Mouse (Mus musculus): ENCODE measurements around the gene Gm9048. TPM values are rescaled to one million over a fixed set of nuclear protein-coding genes. Genes with fewer than 3 reads are reported as not detected.
"Not testable (repeated sequence)": the region's sequence is repeated elsewhere in the genome, so short reads cannot be mapped to it uniquely, and the experiment has no call there.

The Gm9048 gene
- polyA plus RNA-seq, 1 experiment from 2014 or later: not detected

- 19% methylated on average over 2 of the region's 2 CpGs for WGBS (ENCODE audit: insufficient replicate concordance)
- not testable (repeated sequence) for H3K9me3 ChIP-seq (replicated peaks; ENCODE audit: control insufficient read depth, low read length); H3K9ac ChIP-seq (ENCODE audit: low read depth, low read length); H3K36me3 ChIP-seq (ENCODE audit: control insufficient read depth, insufficient read depth); H3K4me1 ChIP-seq (ENCODE audit: control insufficient read depth, low read depth, low read length); H3K4me3 ChIP-seq (ENCODE audit: low read depth, low read length); ATAC-seq (ENCODE audit: low read depth); H3K4me2 ChIP-seq (ENCODE audit: low read depth, low read length); H3K27me3 ChIP-seq (ENCODE audit: control insufficient read depth, insufficient read depth, low read depth, low read length); H3K27ac ChIP-seq (ENCODE audit: low read length)
These were observed 46.3 kb downstream of the Gm9048 start for GRCm38 (mm10) chr10:118302133-118302532.

Other genes starting within 250 kb of the Gm9048 start
- gene Mdm1, start 206.9 kb downstream of the Gm9048 start, polyA plus RNA-seq (2015; fragmentation: Nextera tagmentation; extraction: Ambion mirVana): 5.9 and 6.0 TPM in 2 replicates
- not detected in 2 replicates for gene Il22, start 143.7 kb downstream of the Gm9048 start, polyA plus RNA-seq (2015; fragmentation: Nextera tagmentation; extraction: Ambion mirVana)
- not detected in 2 replicates for gene Gm32717, start 107.9 kb downstream of the Gm9048 start, polyA plus RNA-seq (2015; fragmentation: Nextera tagmentation; extraction: Ambion mirVana)
- gene Gm32802, start 90.0 kb downstream of the Gm9048 start, polyA plus RNA-seq (2015; fragmentation: Nextera tagmentation; extraction: Ambion mirVana): not detected in 2 replicates
- not detected in 2 replicates for gene Iltifb, start 53.6 kb downstream of the Gm9048 start, polyA plus RNA-seq (2015; fragmentation: Nextera tagmentation; extraction: Ambion mirVana)
- gene Gm9040, start 21.7 kb downstream of the Gm9048 start, polyA plus RNA-seq (2015; fragmentation: Nextera tagmentation; extraction: Ambion mirVana): not detected in 2 replicates
- not detected in 2 replicates for gene Gm9044, start 16.3 kb downstream of the Gm9048 start, polyA plus RNA-seq (2015; fragmentation: Nextera tagmentation; extraction: Ambion mirVana)
- gene Gm9045, start 10.8 kb downstream of the Gm9048 start, polyA plus RNA-seq (2015; fragmentation: Nextera tagmentation; extraction: Ambion mirVana): not detected in 2 replicates
- gene Gm9046, start 5.4 kb downstream of the Gm9048 start, polyA plus RNA-seq (2015; fragmentation: Nextera tagmentation; extraction: Ambion mirVana): not detected in 2 replicates
- not detected in 2 replicates for gene Gm9049, start 5.4 kb upstream of the Gm9048 start, polyA plus RNA-seq (2015; fragmentation: Nextera tagmentation; extraction: Ambion mirVana)
- gene Ifng, start 92.4 kb upstream of the Gm9048 start, polyA plus RNA-seq (2015; fragmentation: Nextera tagmentation; extraction: Ambion mirVana): not detected in 2 replicates

All from liver, embryonic 16.5 days (tissue).